ENCODE assay signal across 25 mouse cellular contexts in the genomic region with DNA sequence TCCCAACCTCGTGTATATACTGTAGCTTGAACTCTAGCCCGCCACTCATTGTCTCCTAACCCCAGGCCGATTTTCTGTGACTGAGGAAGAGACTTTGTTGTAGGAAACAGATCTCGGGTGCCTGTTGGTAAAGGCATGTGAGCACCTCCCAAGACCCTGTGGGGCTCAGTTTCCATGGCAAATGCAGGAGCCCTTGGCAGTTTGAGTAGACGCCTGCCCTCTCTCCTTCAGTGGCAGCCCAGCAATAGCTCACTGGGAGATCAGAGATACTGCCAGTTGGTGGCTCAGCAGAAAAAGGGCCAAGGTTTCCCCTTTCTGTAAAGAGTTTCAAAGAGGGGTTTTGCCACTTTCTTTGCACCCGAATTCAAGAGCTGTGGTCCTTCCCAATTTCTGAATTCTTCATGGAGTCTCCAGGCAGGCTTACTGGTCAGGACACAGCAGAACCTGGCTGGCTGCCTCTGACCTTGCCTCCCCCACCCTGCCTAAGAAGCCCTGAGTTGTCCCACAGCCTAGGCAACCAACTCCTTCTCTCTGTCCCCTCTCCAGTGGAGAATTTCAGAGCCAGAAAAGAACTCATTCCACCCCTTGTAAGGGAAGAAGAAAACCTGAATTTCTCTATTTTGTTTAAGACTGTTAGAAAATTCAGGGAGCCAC.
DNase-seq lines count a peak whose midpoint lies in the region; ATAC-seq and TF ChIP-seq lines count a peak whose summit lies in the region.
"Had no signal": no experiment of that assay in that cellular context is flagged by ENCODE, and none has a peak within 500 bp of the region (broad histone marks: within the 10 kb centered on the region; RNA-seq: fewer than 3 reads in every experiment).

No protein-coding gene starts in this region.

- H3K9ac ChIP-seq in hindbrain, postnatal 0 days (replicated peaks; ENCODE audit: low read length) = no peak overlapping the region
- H3K9ac ChIP-seq in hindbrain, embryonic 12.5 days = no peak overlapping the region
- no peak overlapping the region for H3K9ac ChIP-seq in midbrain, postnatal 0 days (replicated peaks; ENCODE audit: low read length, poor library complexity, severe bottlenecking)
- H3K9ac ChIP-seq in midbrain, embryonic 11.5 days (ENCODE audit: low read length) = no peak overlapping the region
- H3K9ac ChIP-seq: forebrain, embryonic 12.5 days; heart, embryonic 15.5 days; hindbrain, embryonic 13.5 days; limb, embryonic 13.5 days; lung, embryonic 15.5 days; neural tube, embryonic 13.5 days had no signal

- H3K27ac ChIP-seq in hindbrain, postnatal 0 days = no peak overlapping the region
- no peak overlapping the region for H3K27ac ChIP-seq in hindbrain, embryonic 12.5 days
- no peak overlapping the region for H3K27ac ChIP-seq in midbrain, postnatal 0 days (ENCODE audit: low read depth, low read length)
- no peak overlapping the region for H3K27ac ChIP-seq in midbrain, embryonic 11.5 days (ENCODE audit: low read depth, low read length)
- H3K27ac ChIP-seq: forebrain, embryonic 12.5 days; heart, embryonic 10.5 days; heart, embryonic 15.5 days; hindbrain, embryonic 13.5 days; limb, embryonic 13.5 days; lung, embryonic 15.5 days; midbrain, embryonic 10.5 days; neural tube, embryonic 13.5 days had no signal

- no peak overlapping the region for H3K4me2 ChIP-seq in hindbrain, postnatal 0 days (ENCODE audit: low read depth, low read length)
- H3K4me2 ChIP-seq in hindbrain, embryonic 12.5 days (replicated peaks) = no peak overlapping the region
- no peak overlapping the region for H3K4me2 ChIP-seq in midbrain, postnatal 0 days (ENCODE audit: low read depth, low read length, poor library complexity, severe bottlenecking)
- no peak overlapping the region for H3K4me2 ChIP-seq in midbrain, embryonic 11.5 days
- H3K4me2 ChIP-seq: forebrain, embryonic 12.5 days; heart, embryonic 15.5 days; hindbrain, embryonic 13.5 days; limb, embryonic 13.5 days; liver, embryonic 11.5 days; lung, embryonic 15.5 days; neural tube, embryonic 13.5 days had no signal

- H3K4me1 ChIP-seq in hindbrain, postnatal 0 days (ENCODE audit: insufficient read depth, low read length) = peaks cover 10% of the 10 kb centered on the region
- peaks cover 6% of the 10 kb centered on the region; the same call in 1 of the 2 replicates for H3K4me1 ChIP-seq in hindbrain, embryonic 12.5 days
- H3K4me1 ChIP-seq in midbrain, postnatal 0 days (ENCODE audit: insufficient read depth, low read length) = no peaks in the 10 kb centered on the region
- no peaks in the 10 kb centered on the region for H3K4me1 ChIP-seq in midbrain, embryonic 11.5 days (ENCODE audit: control insufficient read depth, insufficient read depth, low read length)

- no peaks in the 10 kb centered on the region for H3K27me3 ChIP-seq in hindbrain, postnatal 0 days (ENCODE audit: insufficient read depth, low read length)
- no peaks in the 10 kb centered on the region for H3K27me3 ChIP-seq in hindbrain, embryonic 12.5 days
- H3K27me3 ChIP-seq in midbrain, postnatal 0 days (ENCODE audit: insufficient read depth, low read length) = no peaks in the 10 kb centered on the region
- H3K27me3 ChIP-seq in midbrain, embryonic 11.5 days (ENCODE audit: control insufficient read depth, insufficient read depth, low read length) = no peaks in the 10 kb centered on the region
- H3K27me3 ChIP-seq: forebrain, embryonic 12.5 days; heart, embryonic 15.5 days; hindbrain, embryonic 13.5 days; lung, embryonic 15.5 days; neural tube, embryonic 13.5 days had no signal

- 51% methylated on average over 6 of the region's 6 CpGs for WGBS in hindbrain, postnatal 0 days
- WGBS in hindbrain, embryonic 12.5 days = 72% methylated on average over 6 of the region's 6 CpGs
- WGBS in midbrain, postnatal 0 days = 59% methylated on average over 6 of the region's 6 CpGs
- 68% methylated on average over 6 of the region's 6 CpGs for WGBS in midbrain, embryonic 11.5 days

- TF ChIP-seq CTCF in hindbrain, postnatal 0 days (IDR thresholded peaks at IDR 0.05; ENCODE audit: low read depth) = no peak
- TF ChIP-seq CTCF in midbrain, postnatal 0 days (IDR thresholded peaks at IDR 0.05) = no peak

- no peaks in the 10 kb centered on the region for H3K9me3 ChIP-seq in hindbrain, postnatal 0 days (ENCODE audit: low read length)
- H3K9me3 ChIP-seq in hindbrain, embryonic 12.5 days (replicated peaks) = no peaks in the 10 kb centered on the region
- H3K9me3 ChIP-seq in midbrain, postnatal 0 days (ENCODE audit: low read length) = no peaks in the 10 kb centered on the region
- H3K9me3 ChIP-seq in midbrain, embryonic 11.5 days (ENCODE audit: control insufficient read depth, low read length) = no peaks in the 10 kb centered on the region
- H3K9me3 ChIP-seq: forebrain, embryonic 12.5 days; heart, embryonic 10.5 days; heart, embryonic 15.5 days; hindbrain, embryonic 13.5 days; limb, embryonic 13.5 days; lung, embryonic 15.5 days; midbrain, embryonic 10.5 days; neural tube, embryonic 13.5 days had no signal

- no peaks in the 10 kb centered on the region for H3K36me3 ChIP-seq in hindbrain, postnatal 0 days (ENCODE audit: insufficient read depth, low read length)
- no peaks in the 10 kb centered on the region for H3K36me3 ChIP-seq in hindbrain, embryonic 12.5 days
- no peaks in the 10 kb centered on the region for H3K36me3 ChIP-seq in midbrain, postnatal 0 days (ENCODE audit: insufficient read depth, low read length)
- H3K36me3 ChIP-seq in midbrain, embryonic 11.5 days (ENCODE audit: control insufficient read depth, insufficient read depth, low read length) = no peaks in the 10 kb centered on the region
- H3K36me3 ChIP-seq: forebrain, embryonic 12.5 days; heart, embryonic 10.5 days; heart, embryonic 15.5 days; hindbrain, embryonic 13.5 days; limb, embryonic 13.5 days; lung, embryonic 15.5 days; midbrain, embryonic 10.5 days; neural tube, embryonic 13.5 days had no signal

- peak; percentile 19 to 48 for DNase-seq in cerebellum, postnatal 10 days
- no peak for DNase-seq in cerebellum, adult 11 months
- peak; percentile 42 for DNase-seq in hindbrain, postnatal 0 days (ENCODE audit: low spot score)
- DNase-seq in midbrain, postnatal 0 days (ENCODE audit: low spot score) = peak; percentile 40
- DNase-seq in midbrain, embryonic 11.5 days (ENCODE audit: low spot score, missing footprints) = no peak
- DNase-seq: B cell, adult 2 months; gastrocnemius, postnatal 10 days; heart, adult 11 months; kidney, adult 11 months; kidney, postnatal 14 days; thymus, postnatal 4 days had no signal

- H3K4me3 ChIP-seq in hindbrain, postnatal 0 days (ENCODE audit: low read length) = no peak overlapping the region
- no peak overlapping the region for H3K4me3 ChIP-seq in hindbrain, embryonic 12.5 days
- no peak overlapping the region for H3K4me3 ChIP-seq in midbrain, postnatal 0 days (ENCODE audit: low read depth, low read length)
- H3K4me3 ChIP-seq in midbrain, embryonic 11.5 days (ENCODE audit: low read depth, low read length) = no peak overlapping the region
- H3K4me3 ChIP-seq: erythroblast, embryonic 14.5 days; forebrain, embryonic 12.5 days; heart, embryonic 10.5 days; heart, embryonic 15.5 days; hindbrain, embryonic 13.5 days; limb, embryonic 13.5 days; lung, embryonic 15.5 days; midbrain, embryonic 10.5 days; myocyte; neural tube, embryonic 13.5 days had no signal

- ATAC-seq in hindbrain, postnatal 0 days = no peak
- no peak for ATAC-seq in hindbrain, embryonic 12.5 days (ENCODE audit: low FRiP score)
- no peak for ATAC-seq in midbrain, postnatal 0 days (ENCODE audit: low FRiP score)
- no peak for ATAC-seq in midbrain, embryonic 11.5 days (ENCODE audit: low FRiP score)
- ATAC-seq: inflammation-experienced regulatory T-cells, adult 6 months; midbrain, embryonic 16.5 days had no signal

Comparison
In these comparisons a context has a peak if more than half of its experiments do, and no peak if none do; other contexts are left out.
1. DNase-seq: peak in cerebellum, postnatal 10 days (2 of 2), hindbrain, postnatal 0 days (single experiment) and midbrain, postnatal 0 days (single experiment); none in cerebellum, adult 11 months (single experiment) and midbrain, embryonic 11.5 days (single experiment).